8 mouse cellular contexts compared by ENCODE assay signal in genomic region chr10:86971680-86972502, GRCm38 (mm10). TPM values are rescaled to one million over a fixed set of nuclear protein-coding genes. Genes with fewer than 3 reads are reported as not detected.
DNase-seq lines count a peak whose midpoint lies in the region; ATAC-seq and TF ChIP-seq lines count a peak whose summit lies in the region.

No protein-coding gene starts in this region.

- TF ChIP-seq CTCF in Patski (IDR thresholded peaks at IDR 0.05): peak; percentile 72
- TF ChIP-seq CTCF in left cerebral cortex, adult 2 months (IDR thresholded peaks at IDR 0.05): peak; percentile 88

- ATAC-seq in Patski: no peak
- ATAC-seq in hindbrain, embryonic 16.5 days: peak; percentile 88
- ATAC-seq in megakaryocyte, adult 5-6 weeks (ENCODE audit: poor library complexity, severe bottlenecking): peak; percentile 51
- no peak for ATAC-seq in inflammation-experienced regulatory T-cells, adult 6 months

- H3K4me2 ChIP-seq in hindbrain, embryonic 16.5 days (ENCODE audit: low read length): peak overlapping the region; percentile 55

- 23% methylated on average over 13 of the region's 13 CpGs for WGBS in hindbrain, embryonic 16.5 days

- POLR2A ChIA-PET in Patski (lab: Charles Lee): no interaction called here

- no peaks in the 10 kb centered on the region for H3K9me3 ChIP-seq in hindbrain, embryonic 16.5 days (ENCODE audit: control insufficient read depth, low read length)

- H3K4me3 ChIP-seq in hindbrain, embryonic 16.5 days (ENCODE audit: low read length): peak overlapping the region; percentile 21
- peak overlapping the region; percentile 17; the same call in 1 of the 2 replicates for H3K4me3 ChIP-seq in left cerebral cortex, adult 2 months

- DNase-seq in Patski (ENCODE audit: low read depth, low spot score): no peak
- peak; percentile 47 to 61 for DNase-seq in cerebellum, adult 18-20 months
- DNase-seq in forelimb bud, embryonic 11.5 days (ENCODE audit: low read depth, low spot score): peak; percentile 75
- peak; percentile 61 to 67 for DNase-seq in left cerebral cortex, adult 2 months (ENCODE audit: extremely low spot score in 1 of 2, low spot score in 2 of 2)
- peak; percentile 63 to 77 for DNase-seq in right cerebral cortex, adult 2 months (ENCODE audit: low spot score in 2 of 2)

- H3K27me3 ChIP-seq in Patski: no peaks in the 10 kb centered on the region
- H3K27me3 ChIP-seq in hindbrain, embryonic 16.5 days (replicated peaks; ENCODE audit: control insufficient read depth, insufficient read depth, low read length): no peaks in the 10 kb centered on the region

- H3K27ac ChIP-seq in hindbrain, embryonic 16.5 days (ENCODE audit: low read depth, low read length): no peak overlapping the region
- no peak overlapping the region for H3K27ac ChIP-seq in left cerebral cortex, adult 2 months

- in situ Hi-C loops in Patski (cut with MboI; ENCODE audit: low pct_unique_long_range_greater_than_20kb): no loop called here

- peaks cover 2% of the 10 kb centered on the region for H3K4me1 ChIP-seq in hindbrain, embryonic 16.5 days (ENCODE audit: control insufficient read depth, insufficient read depth, low read depth, low read length)

- peak overlapping the region; percentile 38; the same call in 1 of the 2 replicates for H3K9ac ChIP-seq in hindbrain, embryonic 16.5 days (ENCODE audit: low read depth, low read length)

- intact Hi-C loops in left cerebral cortex, adult 2 months (cut with DNase I): loop anchor here (1.0 to 10.0 kb wide), 4 partner anchors 48 to 530 kb away; partner anchors contain the start of gene Nt5dc3

- no peaks in the 10 kb centered on the region for H3K36me3 ChIP-seq in hindbrain, embryonic 16.5 days (ENCODE audit: control insufficient read depth, insufficient read depth, low read length)

- CTCF ChIA-PET in Patski (lab: Charles Lee): interaction anchor here (0.7 to 1.5 kb wide), 4 partner anchors 9 to 53 kb away, joined by 3 to 9 read pairs (median 3); no protein-coding TSS in a partner anchor

RNA-seq across cellular contexts. Expression of gene Stab2, which starts 35.9 kb away (rescaled TPM):
- 0.19 TPM for polyA plus RNA-seq in Patski (2021)
- 0.04 and 0.07 TPM in 2 replicates for polyA plus RNA-seq in hindbrain, embryonic 16.5 days (2015; fragmentation: Nextera tagmentation; extraction: Ambion mirVana)
- under 1 TPM; 0.18 to 0.23 TPM for total RNA-seq in left cerebral cortex, adult 2 months (2021)
- 1.9 TPM in 1 of 2 replicates, not detected in the other for total RNA-seq in megakaryocyte, adult 5-6 weeks (2015)
- 0.04 and 0.41 TPM in 2 replicates for total RNA-seq in megakaryocyte, adult 5-6 weeks (2017)
- polyA plus RNA-seq in inflammation-experienced regulatory T-cells, adult 6 months (2017; shearing (Covaris generic)): under 1 TPM in 1 of 3 experiments, not detected in 2; 0.13 TPM

Comparison
In these comparisons a context has a peak if more than half of its experiments do, and no peak if none do; other contexts are left out.
1. ATAC-seq: peak in hindbrain, embryonic 16.5 days (single experiment) and megakaryocyte, adult 5-6 weeks (single experiment); none in Patski (single experiment) and inflammation-experienced regulatory T-cells, adult 6 months (single experiment).